Mouse (Mus musculus): ENCODE results near the gene Gm10337. TPM values are rescaled to one million over a fixed set of nuclear protein-coding genes. Genes with fewer than 3 reads are reported as not detected.
A peak's percentile ranks its signal among the peaks of the same experiment; 100 is the strongest.

Gene Gm10337
- polyA plus RNA-seq, 1 experiment from 2014 or later = not detected

DNA sequence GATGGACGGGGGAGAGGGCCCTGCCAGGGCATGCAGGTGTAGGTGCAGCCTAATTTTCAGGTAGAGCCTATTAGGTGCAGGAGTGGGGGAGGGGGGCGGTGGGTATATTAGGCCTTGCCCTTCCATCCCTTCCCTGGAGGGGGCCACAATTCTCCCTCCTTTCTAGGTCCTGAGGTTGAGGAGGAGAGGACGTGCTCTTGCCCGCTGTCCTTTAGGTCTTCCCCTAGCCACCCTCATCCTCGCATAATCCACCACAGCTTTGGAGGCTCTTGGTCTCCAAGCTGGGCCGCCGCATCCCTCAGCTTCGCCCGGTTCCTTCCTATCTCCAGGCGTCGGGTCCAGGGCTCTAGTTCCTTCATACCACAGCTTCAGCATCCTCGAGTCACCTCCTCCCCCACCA is 12.8 kb downstream of the Gm10337 start:
- Histone ChIP-seq H3K9me3 (ENCODE audit: low read length) (no peaks in the 10 kb centered on the region), H3K36me3 (replicated peaks; ENCODE audit: insufficient read depth, low read length) (no peaks in the 10 kb centered on the region), H3K9ac (replicated peaks) (peak overlapping the region; percentile 88), H3K4me1 (ENCODE audit: insufficient read depth) (peaks cover 21% of the 10 kb centered on the region), H3K27me3 (ENCODE audit: insufficient read depth, low read length) (0 out of 2 replicates have a peak, but pooled peaks cover 5% of the 10 kb centered on the region), H3K4me2 (ENCODE audit: low read depth, low read length) (peak overlapping the region; percentile 100), H3K4me3 (ENCODE audit: low read depth, low read length) (peak overlapping the region; percentile 62), H3K27ac (ENCODE audit: low read depth) (no peak overlapping the region)
- no peak for DNase-seq
- TF ChIP-seq EP300 (IDR thresholded peaks at IDR 0.05; ENCODE audit: low read depth) (no peak), CTCF (IDR thresholded peaks at IDR 0.05; ENCODE audit: low read depth) (no peak)
- WGBS (ENCODE audit: insufficient replicate concordance) = 15% methylated on average over 11 of the region's 12 CpGs
- ATAC-seq = no peak

DNA sequence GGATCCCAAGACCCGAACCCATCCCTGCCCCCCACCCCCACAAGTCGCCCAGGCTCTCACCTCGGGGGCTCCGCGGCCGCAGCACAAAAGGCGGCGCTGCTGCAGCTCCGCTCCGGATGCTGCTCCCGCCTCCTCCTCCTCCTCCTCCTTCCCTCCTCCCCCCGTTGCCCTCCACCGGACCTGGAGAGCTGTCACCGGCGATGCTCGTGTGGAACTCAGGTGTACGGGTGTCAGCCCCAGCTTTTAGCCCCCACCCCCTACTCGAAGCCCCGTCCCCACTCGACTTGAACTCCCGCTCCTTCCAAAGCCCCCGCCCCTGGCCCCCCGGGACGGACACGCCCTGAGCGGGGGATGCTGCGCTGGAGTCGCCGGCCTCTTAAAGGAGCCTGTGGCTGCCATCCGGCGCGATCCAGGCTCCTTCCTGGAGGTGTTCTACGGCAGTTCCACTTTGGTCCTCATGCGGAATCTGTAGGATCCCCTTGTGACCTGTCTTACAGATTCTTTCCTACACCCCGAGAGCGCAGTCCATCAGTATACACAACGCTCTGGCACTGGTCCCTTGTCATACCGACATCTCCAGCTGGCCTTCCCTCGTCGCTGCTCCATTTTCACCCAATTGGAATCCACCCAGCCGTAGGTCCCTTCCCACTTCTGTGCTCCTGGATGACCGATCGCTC is 13.3 kb downstream of the Gm10337 start, which contains the start of gene Map3k12:
Map3k12 (minus strand) TSS at position 337 of the 677 bp plus-strand sequence.
- TF ChIP-seq CTCF (IDR thresholded peaks at IDR 0.05; ENCODE audit: low read depth) = no peak; the same call in 1 of the 2 replicates
- TF ChIP-seq EP300 (IDR thresholded peaks at IDR 0.05; ENCODE audit: low read depth) = no peak
- peak within 1 kb of the TSS; percentile 62 for H3K4me3 ChIP-seq (ENCODE audit: low read depth, low read length)
- H3K27ac ChIP-seq (ENCODE audit: low read depth) = peak within 1 kb of the TSS; percentile 98
- under 1% methylated on average over 43 of the region's 43 CpGs for WGBS (ENCODE audit: insufficient replicate concordance)
- DNase-seq (peak; percentile 65), ATAC-seq (no peak)
- H3K4me1 ChIP-seq (ENCODE audit: insufficient read depth) = peaks cover 21% of the 10 kb centered on the region
- peaks cover under 1% of the 10 kb centered on the region for H3K36me3 ChIP-seq (replicated peaks; ENCODE audit: insufficient read depth, low read length)
- H3K9ac ChIP-seq (replicated peaks) = peak within 1 kb of the TSS; percentile 88
- H3K9me3 ChIP-seq (ENCODE audit: low read length) = no peaks in the 10 kb centered on the region
- H3K27me3 ChIP-seq (ENCODE audit: insufficient read depth, low read length) = 0 out of 2 replicates have a peak, but pooled peaks cover 5% of the 10 kb centered on the region
- peak within 1 kb of the TSS; percentile 100 for H3K4me2 ChIP-seq (ENCODE audit: low read depth, low read length)

DNA sequence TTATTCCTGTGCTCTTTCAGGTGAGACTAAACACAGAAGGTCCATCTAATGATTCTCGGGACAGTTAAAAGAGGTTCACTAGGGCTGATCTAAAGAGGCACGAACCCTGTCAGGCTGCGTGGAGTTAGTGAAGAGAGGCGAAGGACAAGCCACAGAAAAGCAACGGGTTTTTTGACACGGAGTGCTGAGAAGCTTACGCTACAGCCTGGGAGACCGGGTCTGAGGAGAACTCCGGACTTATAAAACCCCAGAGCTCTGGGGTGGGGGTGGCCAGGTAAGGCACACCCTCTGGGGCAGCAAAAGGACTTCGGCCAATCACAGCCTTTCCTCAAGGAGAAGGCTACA is 14.1 kb downstream of the Gm10337 start:
- TF ChIP-seq CTCF (IDR thresholded peaks at IDR 0.05; ENCODE audit: low read depth) (no peak), EP300 (IDR thresholded peaks at IDR 0.05; ENCODE audit: low read depth) (no peak)
- no peak for ATAC-seq

DNA sequence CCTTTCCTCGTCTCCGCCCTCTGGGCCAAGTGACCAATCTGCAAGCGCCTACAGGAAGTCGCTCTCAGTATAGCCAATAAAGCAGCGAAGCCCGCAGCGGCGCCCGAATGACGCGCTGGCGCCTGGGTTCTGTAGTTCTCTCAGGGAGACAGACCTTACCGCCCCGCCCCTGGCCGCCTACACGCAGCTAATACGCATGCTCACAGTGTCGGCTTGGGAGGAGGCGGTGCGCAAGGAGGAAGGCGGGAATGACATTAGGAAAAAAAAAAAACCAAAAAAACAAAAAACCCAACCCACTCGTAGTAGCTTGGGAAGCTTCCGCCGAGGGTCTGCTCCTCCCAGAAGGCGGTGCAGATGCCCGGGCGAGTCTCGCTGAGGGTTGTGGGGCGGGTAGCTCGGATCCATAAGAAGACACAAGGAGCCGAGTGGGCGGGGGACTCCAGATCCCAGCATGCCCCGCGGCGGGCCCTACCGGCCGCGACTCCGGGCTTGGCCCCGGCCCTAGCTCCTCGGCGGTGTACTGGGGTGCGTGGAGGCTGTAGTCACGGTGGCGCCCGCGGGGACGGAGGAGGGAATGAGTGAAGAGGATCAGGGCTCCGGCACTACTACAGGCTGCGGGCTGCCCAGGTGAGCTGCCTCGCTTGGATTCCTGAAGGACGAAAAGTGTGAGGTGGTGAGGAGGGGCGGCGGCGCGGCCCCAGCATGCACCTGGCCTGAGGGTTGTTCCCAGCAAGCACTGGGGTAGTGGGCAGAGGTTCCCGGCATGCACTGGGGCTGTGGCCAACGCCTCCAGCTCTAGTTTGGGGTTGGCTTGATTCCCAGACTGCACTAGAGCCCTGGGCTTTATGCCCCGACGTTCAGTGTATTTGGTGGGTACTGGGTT is 14.7 kb downstream of the Gm10337 start, which contains the start of gene Tarbp2:
Tarbp2 (plus strand) TSS at position 217 of the 883 bp plus-strand sequence.
- Histone ChIP-seq H3K4me3 (ENCODE audit: low read depth, low read length) (peak within 1 kb of the TSS; percentile 62), H3K36me3 (replicated peaks; ENCODE audit: insufficient read depth, low read length) (peaks cover 6% of the 10 kb centered on the region), H3K4me1 (ENCODE audit: insufficient read depth) (peaks cover 21% of the 10 kb centered on the region), H3K27ac (ENCODE audit: low read depth) (peak within 1 kb of the TSS; percentile 98), H3K4me2 (ENCODE audit: low read depth, low read length) (peak within 1 kb of the TSS; percentile 100), H3K9me3 (ENCODE audit: low read length) (no peaks in the 10 kb centered on the region), H3K27me3 (ENCODE audit: insufficient read depth, low read length) (0 out of 2 replicates have a peak, but pooled peaks cover 5% of the 10 kb centered on the region), H3K9ac (replicated peaks) (peak within 1 kb of the TSS; percentile 88)
- peak; percentile 90 for ATAC-seq
- DNase-seq = peak; percentile 99
- under 1% methylated on average over 57 of the region's 60 CpGs for WGBS (ENCODE audit: insufficient replicate concordance)
- TF ChIP-seq CTCF (IDR thresholded peaks at IDR 0.05; ENCODE audit: low read depth) = no peak
- TF ChIP-seq EP300 (IDR thresholded peaks at IDR 0.05; ENCODE audit: low read depth) = no peak; the same call in 1 of the 2 replicates

More for the DNA sequence above, 14.1 kb downstream of the Gm10337 start:
- Histone ChIP-seq H3K36me3 (replicated peaks; ENCODE audit: insufficient read depth, low read length) (peaks cover 6% of the 10 kb centered on the region), H3K4me1 (ENCODE audit: insufficient read depth) (peaks cover 21% of the 10 kb centered on the region), H3K9me3 (ENCODE audit: low read length) (no peaks in the 10 kb centered on the region), H3K9ac (replicated peaks) (peak overlapping the region; percentile 88), H3K4me3 (ENCODE audit: low read depth, low read length) (peak overlapping the region; percentile 62), H3K4me2 (ENCODE audit: low read depth, low read length) (peak overlapping the region; percentile 100), H3K27me3 (ENCODE audit: insufficient read depth, low read length) (0 out of 2 replicates have a peak, but pooled peaks cover 5% of the 10 kb centered on the region), H3K27ac (ENCODE audit: low read depth) (peak overlapping the region; percentile 81)
- no peak for DNase-seq
- WGBS (ENCODE audit: insufficient replicate concordance) = 0% methylated on average over 10 of the region's 10 CpGs

DNA sequence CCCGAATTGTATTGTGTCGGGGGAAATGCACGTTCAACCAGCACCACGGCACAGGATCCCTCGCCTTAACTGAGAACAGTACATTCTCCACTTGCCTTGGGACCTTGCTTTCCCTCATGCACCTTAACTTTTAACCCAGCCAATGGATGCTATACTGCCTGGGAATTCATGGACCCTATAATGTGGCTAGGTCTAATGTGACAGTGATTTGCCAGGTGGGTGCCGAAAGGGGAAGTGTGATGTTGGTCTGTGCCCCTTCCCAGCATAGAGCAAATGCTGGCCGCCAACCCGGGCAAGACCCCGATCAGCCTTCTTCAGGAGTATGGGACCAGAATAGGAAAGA is 15.3 kb downstream of the Gm10337 start:
- Histone ChIP-seq H3K9ac (replicated peaks) (peak overlapping the region; percentile 88), H3K4me3 (ENCODE audit: low read depth, low read length) (peak overlapping the region; percentile 62), H3K36me3 (replicated peaks; ENCODE audit: insufficient read depth, low read length) (peaks cover 6% of the 10 kb centered on the region), H3K4me1 (ENCODE audit: insufficient read depth) (peaks cover 21% of the 10 kb centered on the region), H3K27ac (ENCODE audit: low read depth) (peak overlapping the region; percentile 98), H3K4me2 (ENCODE audit: low read depth, low read length) (peak overlapping the region; percentile 100), H3K27me3 (ENCODE audit: insufficient read depth, low read length) (0 out of 2 replicates have a peak, but pooled peaks cover 5% of the 10 kb centered on the region), H3K9me3 (ENCODE audit: low read length) (no peaks in the 10 kb centered on the region)
- DNase-seq = no peak
- 9% methylated on average over 9 of the region's 9 CpGs for WGBS (ENCODE audit: insufficient replicate concordance)
- TF ChIP-seq EP300 (IDR thresholded peaks at IDR 0.05; ENCODE audit: low read depth) (no peak), CTCF (IDR thresholded peaks at IDR 0.05; ENCODE audit: low read depth) (0 out of 2 replicates have a peak, but pooled peaks have one; percentile 1)
- ATAC-seq = no peak
